Mouse (Mus musculus) lung, embryonic 15.5 days (tissue): ENCODE measurements around the gene Akt1s1. TPM values are rescaled to one million over a fixed set of nuclear protein-coding genes. Genes with fewer than 3 reads are reported as not detected.
A peak's percentile ranks its signal among the peaks of the same experiment; 100 is the strongest.

ENCODE experiments used
- ATAC-seq: fragments of 200-750 bp; cut with Nextera tagmentation; 2 replicates; pipeline ENCODE4 v1.8.0; 2017; ENCODE audit warnings: moderate number of reproducible peaks, borderline replicate concordance; ENCODE audit not compliant: low FRiP score, low TSS enrichment; ENCODE audit errors: extremely low read depth
- H3K27ac ChIP-seq: fragments of 300-500 bp; sonication (generic); 2 replicates; pipeline ENCODE4 v1.5.1; 2015; ENCODE audit warnings: moderate library complexity, mild to moderate bottlenecking, inconsistent platforms
- H3K27me3 ChIP-seq: fragments of 300-500 bp; sonication (generic); 2 replicates; pipeline ENCODE4 v1.6.1; 2015; ENCODE audit warnings: inconsistent platforms
- H3K36me3 ChIP-seq: fragments of 300-500 bp; sonication (generic); 2 replicates; pipeline ENCODE4 v1.6.1; 2015; ENCODE audit warnings: inconsistent platforms
- H3K4me1 ChIP-seq: fragments of 300-500 bp; sonication (generic); 2 replicates; pipeline ENCODE4 v1.6.1; 2015; ENCODE audit warnings: inconsistent platforms
- H3K4me2 ChIP-seq: fragments of 300-500 bp; sonication (generic); 2 replicates; pipeline ENCODE4 v1.6.1; 2015; ENCODE audit warnings: inconsistent platforms, mild to moderate bottlenecking, moderate library complexity
- H3K4me3 ChIP-seq: fragments of 300-500 bp; sonication (generic); 2 replicates; pipeline ENCODE4 v1.5.1; 2015; ENCODE audit warnings: mild to moderate bottlenecking, inconsistent platforms
- H3K9ac ChIP-seq: fragments of 300-500 bp; sonication (generic); 2 replicates; pipeline ENCODE4 v1.6.1; 2015; ENCODE audit warnings: inconsistent platforms
- H3K9me3 ChIP-seq: fragments of 300-500 bp; sonication (generic); 2 replicates; pipeline ENCODE4 v1.6.1; 2016; ENCODE audit warnings: inconsistent platforms
- WGBS: fragments of 180-500 bp; shearing (Covaris S2); methylation state at CpG from one replicate; pipeline ENCODE4 v1.1.7; 2015; 5-methylcytosine and 5-hydroxymethylcytosine counted together
- polyA plus RNA-seq: library from polyadenylated mRNA; unstranded; fragments of >200 nt; fragmentation: Nextera tagmentation; extraction: Ambion mirVana; gene quantifications from 2 replicates; pipeline ENCODE4 v1.2.1, GENCODE M21; 2015

Akt1s1 gene
- polyA plus RNA-seq, 1 experiment from 2014 or later, result 111 TPM

DNA sequence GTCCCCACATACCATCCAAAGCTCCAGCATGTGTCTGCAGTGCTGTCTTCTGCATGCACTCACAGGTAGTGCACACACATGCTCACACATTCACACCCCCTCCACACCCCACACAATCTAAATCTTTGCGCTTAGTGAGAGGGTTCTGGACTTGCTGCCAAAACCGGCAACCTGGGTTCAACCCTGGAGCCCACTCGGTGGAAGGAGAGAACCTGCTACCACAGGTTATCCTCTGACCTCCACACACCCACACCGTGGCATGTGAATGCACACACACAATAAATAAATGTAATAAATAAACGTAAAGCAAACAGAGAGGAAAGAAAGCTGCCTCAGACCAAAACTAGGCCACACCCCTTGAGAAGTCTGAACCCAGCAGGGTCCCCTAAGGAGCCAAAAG is 1.0 kb upstream of the Akt1s1 start:
- ATAC-seq, result no peak
- peak overlapping the region; percentile 29 for H3K9ac ChIP-seq
- no peaks in the 10 kb centered on the region for H3K27me3 ChIP-seq
- H3K27ac ChIP-seq, result no peak overlapping the region
- H3K4me2 ChIP-seq, result peak overlapping the region; percentile 76
- peak overlapping the region; percentile 60 for H3K4me3 ChIP-seq
- H3K4me1 ChIP-seq, result peaks cover 27% of the 10 kb centered on the region
- no peaks in the 10 kb centered on the region for H3K9me3 ChIP-seq
- WGBS, result 75% methylated on average over 5 of the region's 5 CpGs
- H3K36me3 ChIP-seq, result peaks cover 47% of the 10 kb centered on the region

DNA sequence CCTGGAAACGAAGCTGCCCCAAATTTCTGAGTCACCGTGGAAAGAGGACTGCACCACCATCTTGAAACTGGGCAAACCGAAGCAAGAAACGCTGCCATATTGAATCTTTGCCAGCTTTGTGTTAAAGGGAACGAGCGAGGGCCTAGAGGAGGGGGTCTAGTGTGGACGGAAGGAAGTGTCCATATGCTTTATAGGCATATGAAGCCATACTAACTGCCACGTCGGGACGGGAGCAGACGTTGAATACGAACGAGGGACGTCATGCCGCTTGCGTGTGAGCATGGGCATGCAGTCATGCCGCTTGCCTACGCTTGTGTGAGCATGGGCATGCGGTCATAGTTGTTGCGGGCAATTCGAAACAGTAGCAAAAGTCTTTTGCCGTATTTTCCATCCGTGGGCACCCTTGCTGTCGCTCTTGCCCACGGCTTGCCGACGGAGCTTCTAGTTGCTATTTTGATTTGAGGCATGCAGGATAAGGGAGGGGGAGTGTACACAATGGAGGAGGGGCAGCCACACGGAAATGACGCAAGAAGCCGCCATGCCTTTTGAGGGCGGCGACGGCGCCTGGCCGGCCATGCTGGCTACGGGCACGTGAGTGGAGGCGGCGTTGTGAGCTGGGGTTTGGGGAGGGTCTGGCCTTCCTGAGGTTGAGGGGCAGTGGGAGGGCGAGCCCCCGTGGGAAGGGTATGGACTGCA is 773 bp downstream of the Akt1s1 start:
- Histone ChIP-seq H3K4me1 (peaks cover 44% of the 10 kb centered on the region), H3K27ac (peak overlapping the region; percentile 98), H3K9me3 (no peaks in the 10 kb centered on the region), H3K9ac (peak overlapping the region; percentile 67), H3K36me3 (peaks cover 32% of the 10 kb centered on the region), H3K27me3 (no peaks in the 10 kb centered on the region), H3K4me3 (peak overlapping the region; percentile 60), H3K4me2 (peak overlapping the region; percentile 76)
- ATAC-seq, result peak; percentile 74
- under 1% methylated on average over 41 of the region's 41 CpGs for WGBS

DNA sequence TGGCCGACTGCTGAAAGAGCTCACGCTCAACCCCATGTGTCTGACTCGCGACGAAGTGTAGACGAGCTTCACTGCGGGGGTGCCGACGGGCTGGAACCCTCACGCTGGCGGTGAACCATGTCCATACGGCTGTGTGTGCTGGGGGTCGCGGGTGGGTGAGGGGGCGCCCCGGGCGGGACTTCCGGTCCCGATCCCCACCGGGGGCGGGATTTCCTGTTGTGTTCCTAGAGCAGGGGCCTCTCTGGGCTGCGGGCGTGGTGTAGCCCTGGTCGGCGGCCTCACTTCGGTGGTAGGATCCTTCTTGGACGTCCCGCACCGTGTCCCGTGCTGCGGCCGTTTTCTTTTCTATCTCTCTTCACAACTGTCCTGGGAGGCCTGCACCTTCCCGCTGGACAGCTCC is 1.4 kb downstream of the Akt1s1 start:
- peak overlapping the region; percentile 98 for H3K27ac ChIP-seq
- peak overlapping the region; percentile 76 for H3K4me2 ChIP-seq
- peaks cover 49% of the 10 kb centered on the region for H3K4me1 ChIP-seq
- H3K9me3 ChIP-seq, result no peaks in the 10 kb centered on the region
- peak overlapping the region; percentile 67 for H3K9ac ChIP-seq
- H3K27me3 ChIP-seq, result no peaks in the 10 kb centered on the region
- H3K36me3 ChIP-seq, result peaks cover 27% of the 10 kb centered on the region
- ATAC-seq, result peak; percentile 47
- peak overlapping the region; percentile 60 for H3K4me3 ChIP-seq
- 1% methylated on average over 33 of the region's 33 CpGs for whole genome bisulfite sequencing

DNA sequence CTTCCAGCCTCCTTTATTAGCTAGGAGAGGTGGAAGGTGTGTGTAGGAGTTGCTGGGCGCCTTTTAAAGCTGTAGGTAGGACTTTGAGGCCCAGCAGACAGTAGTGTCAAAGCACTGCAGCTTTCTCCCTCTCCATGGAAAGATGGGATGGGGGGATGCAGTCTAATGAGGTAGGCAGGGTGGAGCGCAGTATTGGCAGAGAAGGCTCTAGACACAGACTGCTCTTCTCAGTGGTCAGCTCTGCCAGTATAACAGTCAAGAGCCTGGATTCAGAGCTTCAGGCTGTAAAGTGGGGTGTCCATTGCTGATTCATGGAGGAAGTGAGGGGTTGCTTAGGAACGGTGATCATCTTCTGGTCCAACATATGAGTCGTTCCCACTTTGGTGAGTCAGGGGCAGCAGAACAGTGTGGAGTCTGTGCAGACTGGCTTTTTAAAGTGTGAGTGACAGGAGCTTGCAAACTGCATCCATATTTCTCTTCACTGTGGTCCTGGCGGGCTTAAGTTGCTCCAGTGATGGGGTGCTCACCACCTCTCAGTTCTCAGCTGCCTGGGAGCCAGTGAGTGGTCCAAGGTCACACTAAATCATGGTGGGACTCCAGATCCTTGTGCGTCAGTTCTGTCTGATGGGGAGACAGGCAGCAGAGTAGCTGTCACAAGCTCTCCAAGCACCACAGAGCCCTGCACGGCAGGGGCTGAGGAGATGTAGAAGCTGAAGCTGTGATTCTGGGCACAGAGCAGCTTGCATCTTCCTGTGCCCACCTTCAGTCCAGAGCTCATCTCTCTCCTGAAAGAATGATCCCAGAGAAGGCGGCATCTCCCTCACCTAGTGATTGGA is 2.2 kb downstream of the Akt1s1 start:
- no peaks in the 10 kb centered on the region for H3K27me3 ChIP-seq
- ATAC-seq, result no peak
- H3K9ac ChIP-seq, result peak overlapping the region; percentile 67
- H3K27ac ChIP-seq, result peak overlapping the region; percentile 98
- peaks cover 18% of the 10 kb centered on the region for H3K36me3 ChIP-seq
- peak overlapping the region; percentile 76 for H3K4me2 ChIP-seq
- 68% methylated on average over 8 of the region's 8 CpGs for WGBS
- H3K9me3 ChIP-seq, result no peaks in the 10 kb centered on the region
- peak overlapping the region; percentile 60 for H3K4me3 ChIP-seq
- peaks cover 55% of the 10 kb centered on the region for H3K4me1 ChIP-seq

DNA sequence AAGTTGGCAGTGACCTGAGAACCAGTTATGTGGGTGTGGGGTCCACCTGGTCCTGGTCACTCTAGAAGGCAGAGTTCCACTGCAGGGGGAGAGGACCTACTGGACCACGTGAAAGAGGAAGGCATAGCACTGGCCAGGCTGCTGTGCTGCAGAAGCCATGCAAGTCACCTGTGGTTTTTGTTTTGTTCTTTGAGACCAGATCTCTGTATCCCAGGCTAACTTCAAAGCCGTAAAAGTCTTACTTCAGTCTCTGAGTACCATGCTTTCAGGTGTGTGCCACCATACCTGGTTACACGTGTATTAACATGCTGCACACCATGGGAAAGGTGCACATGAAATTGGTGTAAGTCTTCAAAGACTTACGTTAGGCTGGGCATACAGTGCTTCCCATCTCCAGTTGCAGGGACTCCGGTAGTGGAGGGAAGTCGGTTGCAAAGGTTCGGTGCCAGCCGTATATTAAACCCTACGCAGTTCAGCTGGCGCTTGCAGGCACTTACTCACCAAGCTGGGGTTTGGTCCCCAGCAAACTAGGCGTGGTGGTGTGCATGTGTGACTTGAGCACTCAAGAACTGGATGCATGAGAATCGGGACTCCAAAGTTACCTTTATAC is 2.9 kb downstream of the Akt1s1 start:
- H3K27me3 ChIP-seq, result no peaks in the 10 kb centered on the region
- 0 out of 2 replicates have a peak overlapping the region, but pooled peaks have one; percentile 60 for H3K4me3 ChIP-seq
- WGBS, result 93% methylated on average over 12 of the region's 12 CpGs
- H3K9ac ChIP-seq, result no peak overlapping the region
- peaks cover 62% of the 10 kb centered on the region for H3K4me1 ChIP-seq
- no peak for ATAC-seq
- H3K36me3 ChIP-seq, result peaks cover 11% of the 10 kb centered on the region
- H3K4me2 ChIP-seq, result no peak overlapping the region; the same call in 1 of the 2 replicates
- no peak overlapping the region for H3K27ac ChIP-seq
- no peaks in the 10 kb centered on the region for H3K9me3 ChIP-seq

DNA sequence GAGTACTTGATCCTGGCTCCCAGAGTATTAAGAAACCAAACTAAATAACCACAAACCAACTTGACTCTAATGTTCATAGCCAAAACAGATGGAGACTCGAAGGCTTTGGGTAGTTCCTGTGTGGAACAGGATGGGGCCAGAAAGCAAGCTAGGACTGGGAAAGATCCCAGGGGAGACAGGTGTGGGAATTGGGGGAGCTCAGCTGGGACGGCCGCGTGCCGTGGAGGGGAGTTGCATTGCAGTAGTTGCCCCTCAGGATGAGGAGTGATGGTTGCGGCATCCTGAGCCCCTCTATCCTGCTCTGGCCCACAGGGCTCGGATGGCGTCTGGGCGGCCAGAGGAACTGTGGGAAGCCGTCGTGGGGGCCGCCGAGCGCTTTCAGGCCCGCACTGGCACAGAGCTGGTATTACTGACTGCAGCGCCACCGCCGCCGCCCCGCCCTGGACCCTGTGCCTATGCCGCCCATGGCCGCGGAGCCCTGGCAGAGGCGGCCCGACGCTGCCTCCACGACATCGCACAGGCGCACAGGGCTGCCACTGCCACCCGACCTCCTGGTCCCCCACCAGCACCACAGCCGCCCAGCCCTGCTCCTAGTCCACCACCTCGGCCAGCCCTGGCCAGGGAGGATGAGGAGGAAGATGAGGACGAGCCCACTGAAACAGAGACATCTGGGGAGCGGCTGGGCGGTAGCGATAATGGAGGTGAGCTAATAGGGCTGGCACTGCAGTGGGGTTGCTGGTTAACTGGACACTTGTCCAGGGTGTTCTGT is 3.7 kb downstream of the Akt1s1 start:
- no peak overlapping the region for H3K9ac ChIP-seq
- no peak for ATAC-seq
- no peaks in the 10 kb centered on the region for H3K9me3 ChIP-seq
- no peak overlapping the region; the same call in 1 of the 2 replicates for H3K4me2 ChIP-seq
- WGBS, result 85% methylated on average over 36 of the region's 36 CpGs
- H3K36me3 ChIP-seq, result peaks cover 8% of the 10 kb centered on the region; the same call in 1 of the 2 replicates
- H3K4me3 ChIP-seq, result no peak overlapping the region
- H3K4me1 ChIP-seq, result peaks cover 60% of the 10 kb centered on the region
- no peak overlapping the region for H3K27ac ChIP-seq
- no peaks in the 10 kb centered on the region for H3K27me3 ChIP-seq

DNA sequence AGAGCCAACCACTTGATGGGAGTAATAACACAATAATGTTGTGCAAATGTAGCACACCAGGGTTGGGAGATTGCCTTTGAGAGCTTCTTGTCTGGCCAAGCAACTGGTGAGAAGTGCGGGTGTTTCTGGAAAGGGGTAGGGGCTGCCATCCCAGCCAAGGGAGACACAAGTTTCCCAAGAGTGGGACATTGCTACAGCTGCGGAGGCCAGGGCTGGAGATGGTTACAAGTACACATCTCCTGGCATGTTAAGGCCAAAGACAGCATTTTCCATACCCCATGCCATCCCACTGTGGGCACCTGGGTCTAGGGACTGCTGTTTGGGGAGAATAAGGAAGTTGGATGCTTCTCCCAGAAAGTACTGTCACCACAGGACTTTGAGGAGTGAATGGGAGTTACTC is 4.3 kb downstream of the Akt1s1 start:
- peak overlapping the region; percentile 8; the same call in 1 of the 2 replicates for H3K4me2 ChIP-seq
- peaks cover 60% of the 10 kb centered on the region for H3K4me1 ChIP-seq
- 85% methylated on average over 2 of the region's 2 CpGs for WGBS
- no peak overlapping the region for H3K4me3 ChIP-seq
- H3K27ac ChIP-seq, result no peak overlapping the region
- H3K9me3 ChIP-seq, result no peaks in the 10 kb centered on the region
- no peaks in the 10 kb centered on the region for H3K27me3 ChIP-seq
- H3K9ac ChIP-seq, result no peak overlapping the region
- no peak for ATAC-seq
- H3K36me3 ChIP-seq, result peaks cover 8% of the 10 kb centered on the region; the same call in 1 of the 2 replicates

DNA sequence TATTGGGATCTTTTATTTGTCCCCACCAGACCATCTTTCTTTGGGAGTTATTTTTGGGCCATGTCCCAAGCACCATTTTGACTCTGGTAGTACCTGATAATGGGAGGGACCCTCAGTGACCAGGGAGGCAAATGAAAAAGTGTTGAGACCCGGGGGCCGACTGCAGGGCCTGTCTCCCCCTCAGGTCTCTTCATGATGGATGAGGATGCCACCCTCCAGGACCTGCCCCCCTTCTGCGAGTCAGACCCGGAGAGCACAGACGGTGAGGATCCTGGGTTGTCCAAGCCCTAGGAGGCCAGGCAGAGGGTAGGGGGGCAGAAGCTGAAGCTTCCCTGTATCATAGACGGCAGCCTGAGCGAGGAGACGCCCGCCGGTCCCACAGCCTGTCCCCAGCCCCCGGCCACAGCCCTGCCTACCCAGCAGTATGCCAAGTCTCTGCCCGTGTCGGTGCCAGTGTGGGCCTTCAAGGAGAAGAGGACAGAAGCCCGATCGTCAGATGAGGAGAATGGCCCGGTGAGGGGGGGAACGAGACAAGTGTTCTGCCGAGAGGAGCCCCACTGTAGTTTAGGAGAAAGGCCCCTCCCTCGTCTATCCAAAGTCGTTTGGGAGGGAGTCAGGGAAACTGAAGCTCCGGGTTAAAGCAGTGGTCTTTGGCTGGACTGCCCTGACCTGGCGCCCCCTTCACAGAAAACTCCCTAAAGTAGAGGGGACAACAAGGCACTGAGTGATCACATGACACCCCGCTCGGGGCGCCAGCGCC is 5.0 kb downstream of the Akt1s1 start:
- Histone ChIP-seq H3K36me3 (peaks cover 8% of the 10 kb centered on the region; the same call in 1 of the 2 replicates), H3K4me2 (peak overlapping the region; percentile 97), H3K27ac (peak overlapping the region; percentile 98), H3K4me1 (peaks cover 65% of the 10 kb centered on the region), H3K4me3 (peak overlapping the region; percentile 53), H3K9ac (peak overlapping the region; percentile 69), H3K27me3 (no peaks in the 10 kb centered on the region), H3K9me3 (no peaks in the 10 kb centered on the region)
- 19% methylated on average over 26 of the region's 26 CpGs for WGBS
- no peak for ATAC-seq

DNA sequence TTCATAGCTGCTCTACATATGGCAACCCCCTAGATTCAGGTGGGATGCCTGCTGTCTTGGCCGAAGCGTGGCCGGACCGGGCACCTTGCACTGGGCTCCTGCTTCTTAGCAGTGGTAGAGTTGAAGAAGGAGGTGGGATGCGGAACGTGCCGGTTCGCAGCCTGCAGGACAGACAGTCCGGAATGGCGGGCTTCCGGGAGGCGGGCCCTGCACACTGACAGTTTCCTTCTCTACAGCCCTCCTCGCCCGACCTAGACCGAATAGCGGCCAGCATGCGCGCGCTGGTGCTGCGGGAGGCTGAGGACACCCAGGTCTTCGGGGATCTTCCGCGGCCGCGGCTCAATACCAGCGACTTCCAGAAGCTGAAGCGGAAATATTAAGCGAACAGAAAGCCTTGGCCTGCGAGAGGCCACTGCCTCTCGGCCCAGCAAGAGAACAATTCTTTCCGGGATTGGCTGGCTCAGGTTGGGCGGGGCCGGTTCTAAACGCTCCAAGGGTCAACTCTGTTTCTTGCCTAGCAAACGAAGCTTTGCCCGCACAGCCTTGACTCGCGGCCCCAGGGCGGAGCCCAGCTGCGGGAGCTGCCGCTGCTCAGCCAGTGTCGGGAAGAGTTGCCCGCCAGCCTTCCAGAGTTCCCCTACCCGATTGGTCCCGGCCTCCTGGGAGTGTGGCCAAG is 5.7 kb downstream of the Akt1s1 start:
- Histone ChIP-seq H3K9me3 (no peaks in the 10 kb centered on the region), H3K27ac (peak overlapping the region; percentile 98), H3K4me1 (peaks cover 66% of the 10 kb centered on the region), H3K36me3 (peaks cover 8% of the 10 kb centered on the region; the same call in 1 of the 2 replicates), H3K9ac (peak overlapping the region; percentile 69), H3K4me3 (peak overlapping the region; percentile 53), H3K27me3 (no peaks in the 10 kb centered on the region), H3K4me2 (peak overlapping the region; percentile 97)
- ATAC-seq, result peak; percentile 52
- 2% methylated on average over 45 of the region's 45 CpGs for WGBS

DNA sequence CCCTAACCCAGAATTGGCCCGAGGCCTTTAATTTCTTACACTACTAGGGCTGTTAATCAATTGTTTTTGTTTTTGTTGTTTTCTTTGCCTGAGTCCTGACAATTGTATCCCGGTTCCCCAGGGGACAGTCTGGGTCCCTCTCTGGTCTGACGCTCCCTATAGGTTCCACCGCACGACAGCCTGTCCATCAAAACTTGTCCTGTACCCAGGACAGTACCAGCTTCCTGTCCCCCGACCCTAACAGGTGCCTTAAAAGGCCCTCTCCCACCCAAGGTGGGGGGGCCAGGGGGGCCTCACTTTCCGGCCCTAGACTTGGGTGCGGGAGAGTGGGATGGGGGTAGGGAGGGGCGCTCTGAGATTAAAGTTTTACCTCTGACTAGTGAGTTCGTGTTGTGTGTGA is 6.2 kb downstream of the Akt1s1 start:
- Histone ChIP-seq H3K36me3 (peaks cover 8% of the 10 kb centered on the region; the same call in 1 of the 2 replicates), H3K4me1 (peaks cover 66% of the 10 kb centered on the region), H3K9me3 (no peaks in the 10 kb centered on the region), H3K4me2 (peak overlapping the region; percentile 97), H3K4me3 (peak overlapping the region; percentile 53), H3K27me3 (no peaks in the 10 kb centered on the region), H3K9ac (peak overlapping the region; percentile 69), H3K27ac (peak overlapping the region; percentile 98)
- 35% methylated on average over 10 of the region's 10 CpGs for WGBS
- ATAC-seq, result no peak
